Mouse (Mus musculus): ENCODE measurements around the gene Tex29.

Gene Tex29

GRCm38 (mm10) chr8:11840174-11840573 is at the start of gene Tex29:
Gene Tex29 (plus strand): TSS chr8:11840474.
- DNase-seq: no peak

- DNase-seq: peak; percentile 86 to 89
These were observed 45.3 kb upstream of the Tex29 start for GRCm38 (mm10) chr8:11794956-11795355.

GRCm38 (mm10) chr8:11797128-11797527 is 43.1 kb upstream of the Tex29 start:
- no peak for DNase-seq

GRCm38 (mm10) chr8:11797729-11798479 is 42.4 kb upstream of the Tex29 start:
- DNase-seq: peak; percentile 48 to 71

DNA sequence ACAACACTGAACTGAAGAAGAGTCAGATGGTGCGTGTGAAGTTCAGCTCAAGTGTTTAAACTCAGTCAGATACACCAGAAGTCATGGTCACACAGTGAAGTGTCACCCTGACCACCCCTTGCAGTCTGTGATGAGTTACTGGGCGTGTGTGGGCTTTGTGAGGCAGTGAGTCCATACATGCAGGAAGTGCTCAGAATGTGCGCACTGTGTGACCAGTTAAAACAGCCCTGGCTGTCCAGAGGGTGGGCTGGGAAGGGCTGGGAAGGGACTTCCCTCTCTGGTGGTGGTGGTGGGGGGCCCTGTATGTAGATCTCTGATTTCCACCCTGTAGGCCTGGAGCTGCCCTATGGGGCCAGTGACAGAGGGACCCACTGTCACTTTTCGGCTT is 41.8 kb upstream of the Tex29 start:
- DNase-seq: no peak

DNA sequence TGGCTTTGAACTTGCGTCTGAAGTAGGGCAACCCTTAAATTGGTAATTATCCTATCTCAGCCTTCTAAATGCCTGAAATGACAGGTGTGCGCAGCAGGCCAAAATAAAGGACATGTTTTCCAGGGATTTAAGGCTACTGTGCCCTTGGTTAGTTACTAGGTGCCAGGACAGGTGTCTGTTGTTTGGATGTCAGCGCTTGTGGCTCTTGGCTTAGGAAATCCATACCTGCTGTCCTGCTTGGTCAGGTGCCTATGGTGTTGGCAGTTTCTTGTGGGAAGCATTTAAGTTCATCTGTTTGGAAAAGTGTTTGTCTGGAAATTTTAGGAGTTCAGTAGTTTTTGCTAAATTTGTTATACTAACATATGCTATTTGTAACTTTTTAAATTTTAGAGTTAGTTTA is 41.2 kb upstream of the Tex29 start:
- DNase-seq: no peak

GRCm38 (mm10) chr8:11800481-11800880 is 39.8 kb upstream of the Tex29 start:
- DNase-seq: no peak

DNA sequence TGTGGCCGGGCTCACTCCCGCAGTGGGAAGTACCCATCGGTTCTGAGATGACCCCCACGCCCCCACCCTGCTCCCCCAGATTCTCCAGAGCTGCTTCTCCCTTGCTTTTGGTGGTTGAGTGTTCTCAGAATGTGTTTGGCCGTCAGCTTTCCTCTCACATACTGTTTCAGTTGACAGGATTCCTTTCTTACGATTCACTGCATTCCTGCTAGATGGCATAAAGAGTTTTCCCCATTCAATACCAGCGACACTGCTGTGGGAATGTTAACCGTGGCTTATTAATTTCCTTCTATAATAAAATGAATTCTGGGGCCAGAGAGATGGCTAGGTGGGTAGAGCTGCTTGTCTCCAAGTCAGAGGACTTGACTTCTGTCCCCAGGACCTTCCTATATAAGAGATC is 38.7 kb upstream of the Tex29 start:
- DNase-seq: no peak

DNA sequence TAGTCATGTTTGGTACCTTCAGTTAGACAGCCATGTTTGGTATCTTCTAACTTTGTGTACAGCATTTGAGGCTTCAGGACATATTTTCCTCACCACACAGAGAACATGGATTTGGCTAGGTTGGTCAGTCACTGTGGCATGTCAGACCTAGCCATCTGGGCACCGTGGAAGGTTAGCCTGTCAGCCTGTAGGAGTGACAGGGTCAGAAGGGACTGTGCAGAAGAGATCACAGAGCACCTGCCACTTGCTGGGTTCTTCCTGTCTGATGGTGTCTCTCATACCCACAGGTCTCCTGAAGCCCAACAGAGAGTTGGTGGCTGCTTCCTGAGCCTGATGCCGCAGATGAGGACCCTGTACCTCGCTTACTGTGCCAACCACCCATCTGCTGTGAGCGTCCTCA is 35.4 kb upstream of the Tex29 start:
- no peak for DNase-seq

- DNase-seq: peak in 1 of 2 experiments; percentile 61
These were observed 34.0 kb upstream of the Tex29 start for GRCm38 (mm10) chr8:11806252-11806651.

- DNase-seq: no peak
These were observed 32.9 kb upstream of the Tex29 start for GRCm38 (mm10) chr8:11807361-11807760.

DNA sequence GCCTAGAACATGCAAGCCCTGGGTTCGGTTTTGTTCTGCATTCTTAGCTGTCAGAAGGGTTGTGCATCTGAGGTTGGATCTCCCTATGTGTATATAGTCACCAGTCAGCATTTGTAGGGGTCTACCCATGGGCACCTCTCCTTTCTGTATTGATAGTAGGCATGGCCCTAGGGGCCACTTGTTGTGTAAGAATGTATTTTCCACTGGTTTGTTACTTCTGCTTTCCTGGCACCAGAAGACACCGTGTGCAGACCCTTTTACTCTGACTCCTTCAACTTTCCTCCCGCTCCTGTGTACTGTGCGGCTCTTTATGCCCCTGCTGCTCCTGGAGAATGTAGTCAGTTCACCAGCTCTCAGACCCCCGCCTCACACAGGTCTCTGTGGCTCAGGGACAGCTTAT is 32.2 kb upstream of the Tex29 start:
- DNase-seq: no peak

DNA sequence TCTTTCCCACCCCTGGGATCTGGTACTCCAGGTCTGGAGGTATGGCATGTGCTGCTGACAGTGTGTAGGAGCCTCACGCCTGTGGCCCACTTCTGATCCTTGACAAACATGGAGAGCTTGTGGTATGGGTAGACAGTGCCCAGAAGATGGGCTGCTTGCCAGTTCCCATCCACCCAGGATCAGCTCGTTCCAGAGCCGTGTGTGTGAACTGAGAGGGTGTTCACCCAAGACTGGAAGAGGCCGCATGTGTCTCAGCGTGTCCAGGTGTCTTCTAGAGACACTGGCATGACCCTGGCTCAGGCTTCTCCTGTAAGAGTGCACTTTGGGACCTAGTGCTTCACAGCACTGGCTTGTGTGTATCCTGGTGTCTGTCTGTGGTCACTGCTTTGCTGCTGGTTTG is 29.8 kb upstream of the Tex29 start:
- peak in 1 of 2 experiments; percentile 63 for DNase-seq

- no peak for DNase-seq
These were observed 26.5 kb upstream of the Tex29 start for GRCm38 (mm10) chr8:11813801-11814200.

GRCm38 (mm10) chr8:11815206-11815605 is 25.1 kb upstream of the Tex29 start:
- no peak for DNase-seq

DNA sequence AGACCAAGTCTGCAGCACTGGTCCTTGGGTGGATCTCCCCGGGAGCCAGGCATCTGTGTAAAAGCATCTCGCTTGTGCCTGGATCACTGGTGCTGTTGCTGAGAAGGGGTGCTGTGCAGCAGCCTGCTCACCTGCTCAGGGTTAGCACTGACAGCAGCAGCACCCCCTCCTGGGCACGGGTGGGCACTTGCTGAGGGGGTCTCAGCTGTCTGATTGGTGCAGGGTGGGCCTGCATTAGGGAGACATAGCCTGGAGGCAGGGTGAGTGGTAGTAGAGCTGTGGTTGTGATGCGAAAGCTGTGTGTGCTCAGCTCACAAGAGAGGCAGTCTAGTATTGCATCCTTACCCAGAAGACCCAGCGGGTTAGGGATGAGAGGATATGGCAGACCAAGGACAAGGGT is 20.1 kb upstream of the Tex29 start:
- DNase-seq: no peak

- DNase-seq: peak in 1 of 2 experiments; percentile 52
These were observed 19.7 kb upstream of the Tex29 start for GRCm38 (mm10) chr8:11820568-11820967.

DNA sequence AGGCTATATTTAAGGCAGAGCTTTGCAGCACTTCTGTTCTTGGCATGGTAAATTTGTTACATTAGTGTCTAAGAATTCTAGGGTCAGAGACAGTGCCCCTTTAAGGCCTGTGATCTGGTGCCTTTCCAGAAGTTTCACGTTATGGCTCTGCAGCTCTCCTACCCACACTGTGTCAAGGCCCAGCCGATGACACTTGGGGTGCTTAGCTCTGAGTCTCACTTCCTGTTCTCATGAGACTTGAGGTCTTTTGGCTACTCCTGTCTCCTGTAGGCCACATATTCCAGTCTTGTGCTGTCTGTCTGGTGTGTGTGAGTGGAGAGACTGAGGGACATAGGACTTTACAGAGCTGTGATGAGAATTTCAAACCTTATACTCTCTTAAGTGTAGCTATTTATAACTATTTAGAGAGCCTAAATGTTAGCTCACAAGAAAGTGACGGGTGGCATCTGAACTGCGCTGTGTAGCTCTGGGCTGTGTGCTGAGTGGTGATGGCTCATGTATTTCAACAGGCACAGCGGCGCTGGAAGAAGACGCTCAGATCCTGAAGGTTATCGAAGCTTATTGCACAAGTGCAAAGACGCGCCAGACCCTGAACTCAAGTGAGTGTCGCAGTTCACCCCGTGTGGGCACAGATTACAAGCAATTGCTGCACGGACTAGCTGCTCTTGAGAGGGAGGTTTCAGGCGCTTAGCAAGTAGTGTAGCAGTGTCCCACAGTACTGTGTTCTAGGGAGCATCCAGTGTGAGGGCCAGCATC is 18.6 kb upstream of the Tex29 start:
- DNase-seq: no peak

DNA sequence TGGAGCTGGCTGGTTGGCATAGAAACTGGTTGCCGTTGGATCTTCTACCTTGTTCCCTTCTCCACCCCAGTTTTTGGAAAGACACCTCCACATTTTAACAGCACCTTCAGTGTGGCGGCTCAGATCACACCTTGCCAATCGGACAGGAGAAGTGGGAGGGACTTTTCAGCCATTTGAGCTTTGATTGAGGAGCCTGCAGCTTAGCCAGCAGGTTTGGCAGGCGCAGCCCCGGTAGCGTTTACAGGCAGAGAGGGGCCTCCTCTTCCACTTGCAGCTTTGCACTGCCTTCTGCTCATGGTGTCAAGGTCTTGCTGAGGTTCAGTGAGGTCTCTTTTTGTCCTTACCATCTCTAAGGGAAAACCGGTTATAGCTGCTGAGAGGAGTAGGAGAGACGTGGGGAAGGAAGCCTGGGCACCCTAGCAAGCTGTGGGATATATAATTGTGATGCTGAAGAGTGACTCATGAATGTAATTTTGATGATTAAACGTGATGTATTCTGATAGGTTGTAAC is 17.7 kb upstream of the Tex29 start:
- no peak for DNase-seq

DNA sequence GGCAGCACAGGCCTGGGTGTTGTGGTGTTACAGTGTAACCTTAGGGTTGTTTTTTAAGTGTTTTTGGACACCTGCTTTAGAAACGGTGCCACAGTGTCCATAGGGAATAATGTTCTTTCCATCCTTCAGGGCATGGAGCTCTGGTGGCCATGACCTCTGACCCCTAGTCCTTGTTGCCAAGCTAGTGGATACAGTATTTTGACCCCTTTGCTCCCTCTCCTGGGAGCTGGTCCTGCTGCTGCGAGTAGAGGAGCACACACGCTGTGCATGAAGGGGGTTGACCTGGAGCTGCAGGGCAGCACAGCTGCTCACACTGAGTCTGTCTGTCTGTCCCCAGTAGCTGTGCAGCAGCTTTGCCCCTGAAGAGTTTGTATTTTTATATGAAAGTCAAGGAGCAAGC is 14.5 kb upstream of the Tex29 start:
- no peak for DNase-seq

- no peak for DNase-seq
These were observed 13.0 kb upstream of the Tex29 start for GRCm38 (mm10) chr8:11827312-11827711.

- DNase-seq: no peak
These were observed 9.8 kb upstream of the Tex29 start for GRCm38 (mm10) chr8:11830214-11831046.

DNA sequence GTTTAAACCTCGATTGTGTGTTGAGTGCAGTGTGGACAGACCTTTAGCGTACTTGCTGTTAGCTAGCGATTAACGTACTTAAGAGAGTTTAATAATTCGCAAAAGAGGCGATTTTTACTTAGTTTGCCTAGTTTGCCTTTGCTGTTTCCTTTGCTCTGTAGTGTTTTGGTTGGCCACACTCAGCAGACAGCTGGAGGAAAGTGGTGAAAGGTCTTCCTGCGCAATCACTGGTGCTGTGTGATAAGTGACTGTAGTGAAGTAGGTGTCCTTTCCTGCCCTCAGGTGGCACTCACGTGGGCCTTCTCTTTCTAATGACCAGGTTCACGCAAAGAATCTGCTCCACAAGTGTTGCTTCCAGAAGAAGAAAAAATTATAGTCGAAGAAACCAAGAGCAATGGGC is 9.1 kb upstream of the Tex29 start:
- DNase-seq: no peak
